Mouse (Mus musculus): ENCODE measurements at regions not wholly inside any gene's neighbourhood (a gene's known extent, or its start where the extent isn't known, plus 50 kb on each side); places are given as distances from the start of the nearest gene placed in this dataset.

- TF ChIP-seq POLR2A (IDR thresholded peaks at IDR 0.05; ENCODE audit: low read depth, low read length): no peak
- no peak for TF ChIP-seq CTCF (conservative IDR thresholded peaks at IDR 0.05; ENCODE audit: insufficient read depth, insufficient read length, low read depth, low read length)
Measured at GRCm38 (mm10) chr2:39340406-39340805, 114.2 kb upstream of the Ppp6c start.
